Mouse (Mus musculus): ENCODE measurements around the gene Olfr623. TPM values are rescaled to one million over a fixed set of nuclear protein-coding genes. Genes with fewer than 3 reads are reported as not detected.

Olfr623 gene
- not detected for total RNA-seq (2021)
- long read RNA-seq, experiment 1, result 0 reads
- long read RNA-seq, experiment 2, result 0 reads

- no peak for DNase-seq (ENCODE audit: low spot score in 2 of 2)
- intact Hi-C loops (cut with DNase I), result no loop called here
Measured at GRCm38 (mm10) chr7:103663598-103663997, at the start of gene Olfr623. Gene Olfr623 (minus strand): TSS chr7:103663698.

DNA sequence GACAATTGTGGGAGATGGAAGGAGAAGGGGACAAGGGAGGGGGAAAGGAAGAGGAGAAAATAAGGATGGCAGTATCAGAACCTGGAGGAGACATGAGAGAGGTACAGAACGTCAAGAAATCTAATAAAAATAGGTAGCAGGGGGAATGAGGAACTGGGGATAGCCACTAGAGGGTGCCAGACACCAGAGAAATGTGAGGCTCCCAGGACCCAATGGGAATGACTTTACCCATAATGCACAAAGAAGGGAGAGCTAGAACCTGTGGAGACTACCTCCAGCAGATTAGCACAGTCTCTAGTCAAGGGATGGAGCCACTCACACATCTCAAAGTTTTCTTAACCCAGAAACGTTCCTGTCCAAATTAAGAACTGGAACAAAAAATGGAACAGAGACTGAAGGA is 48.5 kb upstream of the Olfr623 start:
- intact Hi-C loops (cut with DNase I), result no loop called here

GRCm38 (mm10) chr7:103699469-103699868 is 36.0 kb upstream of the Olfr623 start:
- intact Hi-C loops (cut with DNase I), result no loop called here

More for the DNA sequence above, 48.5 kb upstream of the Olfr623 start:
- no peak for DNase-seq (ENCODE audit: low spot score in 2 of 2)

GRCm38 (mm10) chr7:103682420-103682819 is 18.9 kb upstream of the Olfr623 start, which contains the start of gene Olfr625-ps1:
Gene Olfr625-ps1 (plus strand): TSS chr7:103682720.
- no peak for DNase-seq (ENCODE audit: low spot score in 2 of 2)
- intact Hi-C loops (cut with DNase I), result no loop called here

More at GRCm38 (mm10) chr7:103699469-103699868, 36.0 kb upstream of the Olfr623 start:
- no peak for DNase-seq (ENCODE audit: low spot score in 2 of 2)

DNA sequence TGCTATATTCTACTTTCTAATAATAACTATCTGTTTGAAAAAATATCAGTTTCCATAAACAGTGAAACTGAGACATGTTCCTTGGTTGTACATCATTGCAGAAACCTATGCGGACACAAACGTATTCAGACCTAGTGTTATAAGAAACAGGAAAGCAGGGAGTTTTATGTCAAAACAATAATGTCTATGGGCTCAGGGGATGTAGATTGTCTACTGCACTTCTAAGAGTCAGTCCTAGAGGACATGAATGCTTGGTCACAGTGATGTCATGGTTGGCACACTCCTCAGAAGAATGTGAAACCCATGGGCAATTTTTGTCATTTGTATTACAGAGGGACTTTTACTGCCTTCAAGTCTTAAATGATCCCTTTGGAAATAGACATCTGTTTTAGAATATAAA is 7.6 kb upstream of the Olfr623 start, which contains the start of gene Olfr624:
Gene Olfr624, minus strand, starts transcription at position 101 of the 400 bp plus-strand sequence.
- no peak for DNase-seq (ENCODE audit: low spot score in 2 of 2)
- intact Hi-C loops (cut with DNase I), result no loop called here

DNA sequence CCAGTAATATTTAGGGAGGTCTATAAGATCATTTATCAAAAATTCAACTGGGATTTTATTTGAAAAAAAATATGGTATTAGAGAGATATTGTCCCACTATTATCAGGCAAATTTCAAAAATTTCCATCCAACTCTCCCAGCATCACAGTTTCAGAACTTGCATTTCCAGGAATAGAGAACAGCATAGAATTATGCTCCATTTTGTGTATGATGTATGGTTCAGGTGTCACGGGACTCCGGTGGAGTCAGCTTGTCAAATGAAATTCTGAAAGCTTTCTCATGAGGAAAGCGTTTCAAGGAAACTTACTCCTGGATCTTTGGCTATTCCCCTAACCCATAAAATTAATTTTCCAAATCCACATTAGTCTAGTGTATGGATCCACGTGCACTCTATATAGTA is 19.4 kb downstream of the Olfr623 start:
- intact Hi-C loops (cut with DNase I), result no loop called here
- DNase-seq (ENCODE audit: low spot score in 2 of 2), result no peak

GRCm38 (mm10) chr7:103642602-103643001 is 20.9 kb downstream of the Olfr623 start, which contains the start of gene Olfr622:
Gene Olfr622 (minus strand): TSS chr7:103642702.
- DNase-seq (ENCODE audit: low spot score in 2 of 2), result no peak
- intact Hi-C loops (cut with DNase I), result no loop called here

DNA sequence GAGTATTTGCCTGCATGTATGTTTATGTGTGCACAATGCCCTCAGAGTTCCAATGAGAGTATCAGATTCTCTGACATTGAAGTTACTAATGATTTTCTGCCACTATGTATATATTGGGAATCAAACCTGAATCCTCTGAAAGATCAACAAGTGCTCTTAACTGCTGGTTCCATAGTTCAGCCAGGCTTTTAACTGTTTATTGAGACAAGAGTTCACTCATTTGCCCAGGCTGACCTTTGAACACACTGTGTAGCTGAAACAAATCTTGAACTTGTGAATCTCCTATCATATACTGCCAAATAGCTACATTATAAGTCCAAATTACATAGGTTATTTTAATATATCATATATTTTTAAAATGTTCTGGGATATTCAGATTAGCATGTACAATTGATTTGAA is 26.7 kb downstream of the Olfr623 start:
- DNase-seq (ENCODE audit: low spot score in 2 of 2), result no peak
- intact Hi-C loops (cut with DNase I), result no loop called here

- intact Hi-C loops (cut with DNase I), result no loop called here
- DNase-seq (ENCODE audit: low spot score in 2 of 2), result no peak
Measured at GRCm38 (mm10) chr7:103612434-103612833, 51.1 kb downstream of the Olfr623 start, which contains the start of gene Olfr620. Gene Olfr620 (minus strand): TSS chr7:103612534.

Other genes starting within 250 kb of the Olfr623 start
- gene Usp17lc, start 248.6 kb downstream of the Olfr623 start, total RNA-seq (2021), result not detected
- gene Olfr605, start 218.3 kb downstream of the Olfr623 start, total RNA-seq (2021), result not detected
- gene Olfr606, start 214.7 kb downstream of the Olfr623 start, total RNA-seq (2021), result not detected
- gene Olfr607, start 199.5 kb downstream of the Olfr623 start, total RNA-seq (2021), result not detected
- not detected for gene Olfr608, start 193.8 kb downstream of the Olfr623 start, total RNA-seq (2021)
- not detected for gene Olfr609, start 165.6 kb downstream of the Olfr623 start, total RNA-seq (2021)
- gene Olfr610, start 151.6 kb downstream of the Olfr623 start, total RNA-seq (2021), result not detected
- not detected for gene Olfr611, start 142.9 kb downstream of the Olfr623 start, total RNA-seq (2021)
- gene Olfr612, start 121.0 kb downstream of the Olfr623 start, total RNA-seq (2021), result not detected
- not detected for gene Olfr613, start 115.6 kb downstream of the Olfr623 start, total RNA-seq (2021)
- gene Olfr615, start 107.6 kb downstream of the Olfr623 start, total RNA-seq (2021), result not detected
- gene Olfr616, start 94.6 kb downstream of the Olfr623 start, total RNA-seq (2021), result not detected
- gene Olfr617, start 90.6 kb downstream of the Olfr623 start, total RNA-seq (2021), result not detected
- gene Olfr618, start 73.6 kb downstream of the Olfr623 start, total RNA-seq (2021), result not detected
- gene Olfr619, start 63.1 kb downstream of the Olfr623 start, total RNA-seq (2021), result not detected
- gene Olfr620, start 51.2 kb downstream of the Olfr623 start, total RNA-seq (2021), result not detected
- not detected for gene Olfr622, start 21.0 kb downstream of the Olfr623 start, total RNA-seq (2021)
- under 1 TPM in 1 of 2 experiments, not detected in 1; 0.06 TPM for gene Olfr624, start 7.5 kb upstream of the Olfr623 start, total RNA-seq (2021)
- gene Olfr625-ps1, start 19.0 kb upstream of the Olfr623 start, total RNA-seq (2021), result not detected
- gene Olfr243, start 51.0 kb upstream of the Olfr623 start, total RNA-seq (2021), result not detected
- gene Olfr628, start 66.7 kb upstream of the Olfr623 start, total RNA-seq (2021), result not detected
- gene Olfr629, start 81.2 kb upstream of the Olfr623 start, total RNA-seq (2021), result not detected
- not detected for gene Olfr630, start 93.6 kb upstream of the Olfr623 start, total RNA-seq (2021)
- gene Olfr69, start 107.9 kb upstream of the Olfr623 start, total RNA-seq (2021), result not detected
- gene Olfr68, start 116.0 kb upstream of the Olfr623 start, total RNA-seq (2021), result not detected
- not detected for gene Olfr67, start 128.1 kb upstream of the Olfr623 start, total RNA-seq (2021)
- 100 to 1,000 TPM; 116 to 138 TPM for gene Hbb-bt, start 150.3 kb upstream of the Olfr623 start, total RNA-seq (2021)
- 100 to 1,000 TPM; 912 to 967 TPM for gene Hbb-bs, start 164.4 kb upstream of the Olfr623 start, total RNA-seq (2021)
- gene Hbb-bh2, start 176.8 kb upstream of the Olfr623 start, total RNA-seq (2021), result not detected
- not detected for gene Hbb-bh1, start 179.5 kb upstream of the Olfr623 start, total RNA-seq (2021)
- gene Hbb-y, start 189.5 kb upstream of the Olfr623 start, total RNA-seq (2021), result not detected
- gene Olfr66, start 222.6 kb upstream of the Olfr623 start, total RNA-seq (2021), result not detected
- not detected for gene Olfr64, start 230.8 kb upstream of the Olfr623 start, total RNA-seq (2021)
- not detected for gene Olfr65, start 239.8 kb upstream of the Olfr623 start, total RNA-seq (2021)

Data from left cerebral cortex, postnatal 14 days (tissue).